Mouse (Mus musculus): ENCODE measurements at regions not wholly inside any gene's neighbourhood (a gene's known extent, or its start where the extent isn't known, plus 50 kb on each side); places are given as distances from the start of the nearest gene placed in this dataset.

DNA sequence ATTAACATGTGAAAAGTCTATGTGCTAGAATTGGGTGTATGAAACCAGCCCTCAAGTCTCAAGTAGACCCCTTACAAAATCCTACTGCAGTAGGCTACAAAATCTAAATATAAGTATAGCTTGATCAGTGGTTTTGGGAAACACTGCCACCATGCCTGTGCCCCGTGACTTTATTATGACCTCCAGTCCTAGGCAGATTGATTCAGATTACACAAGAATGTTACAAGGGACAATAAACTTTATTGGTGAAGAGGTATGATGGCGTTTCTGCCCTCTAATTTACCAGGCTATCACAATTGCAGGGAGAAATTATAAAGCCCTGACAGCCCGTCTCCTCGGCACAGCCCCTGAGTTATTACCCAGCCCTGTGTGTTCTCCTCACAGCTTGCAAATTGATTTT, 337.4 kb upstream of the Arglu1 start:
- Histone ChIP-seq H3K4me3 (ENCODE audit: low read depth, low read length) (no peak overlapping the region), H3K27ac (ENCODE audit: low read depth, low read length) (no peak overlapping the region), H3K27me3 (replicated peaks; ENCODE audit: control insufficient read depth, insufficient read depth, low read length) (no peaks in the 10 kb centered on the region), H3K36me3 (ENCODE audit: control insufficient read depth, insufficient read depth, low read length) (no peaks in the 10 kb centered on the region), H3K9ac (ENCODE audit: low read depth, low read length) (no peak overlapping the region), H3K4me2 (no peak overlapping the region), H3K4me1 (replicated peaks; ENCODE audit: control insufficient read depth, insufficient read depth, low read length) (no peaks in the 10 kb centered on the region), H3K9me3 (ENCODE audit: control insufficient read depth, low read length) (no peaks in the 10 kb centered on the region)
- 76% methylated on average over 4 of the region's 4 CpGs for WGBS
- DNase-seq (ENCODE audit: low spot score) (no peak), ATAC-seq (replicated peaks; ENCODE audit: low FRiP score) (no peak)

DNA sequence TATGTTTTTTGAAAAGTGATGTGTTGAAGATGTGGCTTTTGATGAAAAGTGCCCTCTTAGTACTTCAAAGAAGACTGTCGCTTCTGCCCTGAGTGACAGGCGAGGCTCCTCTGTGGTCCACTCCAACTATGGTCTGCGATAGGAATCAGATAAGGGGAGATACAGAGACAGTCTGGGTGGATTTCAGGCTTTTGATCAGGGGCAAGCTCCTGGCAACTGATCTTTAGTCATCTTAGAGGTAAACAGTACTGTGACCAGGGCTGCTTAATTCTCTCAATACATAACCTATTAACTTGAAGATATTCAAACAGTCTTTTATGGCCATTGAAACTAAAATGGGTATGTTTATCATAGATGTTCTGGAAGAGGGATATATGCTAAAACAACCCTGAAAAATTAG, 335.6 kb upstream of the Arglu1 start:
- 41% methylated on average over 3 of the region's 3 CpGs for whole genome bisulfite sequencing
- Histone ChIP-seq H3K9me3 (ENCODE audit: control insufficient read depth, low read length) (no peaks in the 10 kb centered on the region), H3K9ac (ENCODE audit: low read depth, low read length) (no peak overlapping the region), H3K4me3 (ENCODE audit: low read depth, low read length) (no peak overlapping the region), H3K27me3 (replicated peaks; ENCODE audit: control insufficient read depth, insufficient read depth, low read length) (no peaks in the 10 kb centered on the region), H3K27ac (ENCODE audit: low read depth, low read length) (no peak overlapping the region), H3K4me2 (no peak overlapping the region), H3K4me1 (replicated peaks; ENCODE audit: control insufficient read depth, insufficient read depth, low read length) (no peaks in the 10 kb centered on the region), H3K36me3 (ENCODE audit: control insufficient read depth, insufficient read depth, low read length) (no peaks in the 10 kb centered on the region)
- ATAC-seq (replicated peaks; ENCODE audit: low FRiP score) (no peak), DNase-seq (ENCODE audit: low spot score) (no peak)

DNA sequence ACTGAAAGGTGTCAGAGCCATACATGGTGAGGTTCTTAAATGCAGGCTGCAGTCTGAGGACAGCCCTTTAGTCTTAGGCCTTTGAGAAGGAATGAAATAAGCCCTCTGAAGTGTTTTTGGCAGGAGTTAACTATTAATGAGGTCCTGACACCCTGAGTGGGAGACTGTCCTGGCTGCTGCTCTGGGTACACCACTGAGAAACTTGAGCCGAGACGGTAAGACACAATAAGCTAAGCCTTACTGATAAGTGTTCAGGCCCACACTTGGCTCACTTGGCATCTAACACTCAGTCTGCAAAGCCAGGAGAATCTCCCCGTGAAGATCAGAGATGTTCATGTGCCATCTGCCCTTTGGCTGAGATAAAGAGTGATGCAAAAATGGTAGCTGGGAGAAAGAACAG, 335.1 kb upstream of the Arglu1 start:
- Histone ChIP-seq H3K27ac (ENCODE audit: low read depth, low read length) (no peak overlapping the region), H3K27me3 (replicated peaks; ENCODE audit: control insufficient read depth, insufficient read depth, low read length) (no peaks in the 10 kb centered on the region), H3K9ac (ENCODE audit: low read depth, low read length) (no peak overlapping the region), H3K4me2 (no peak overlapping the region), H3K4me3 (ENCODE audit: low read depth, low read length) (no peak overlapping the region), H3K4me1 (replicated peaks; ENCODE audit: control insufficient read depth, insufficient read depth, low read length) (no peaks in the 10 kb centered on the region), H3K36me3 (ENCODE audit: control insufficient read depth, insufficient read depth, low read length) (no peaks in the 10 kb centered on the region), H3K9me3 (ENCODE audit: control insufficient read depth, low read length) (no peaks in the 10 kb centered on the region)
- ATAC-seq (replicated peaks; ENCODE audit: low FRiP score), result no peak
- DNase-seq (ENCODE audit: low spot score), result no peak
- 50% methylated on average over 3 of the region's 3 CpGs for WGBS

DNA sequence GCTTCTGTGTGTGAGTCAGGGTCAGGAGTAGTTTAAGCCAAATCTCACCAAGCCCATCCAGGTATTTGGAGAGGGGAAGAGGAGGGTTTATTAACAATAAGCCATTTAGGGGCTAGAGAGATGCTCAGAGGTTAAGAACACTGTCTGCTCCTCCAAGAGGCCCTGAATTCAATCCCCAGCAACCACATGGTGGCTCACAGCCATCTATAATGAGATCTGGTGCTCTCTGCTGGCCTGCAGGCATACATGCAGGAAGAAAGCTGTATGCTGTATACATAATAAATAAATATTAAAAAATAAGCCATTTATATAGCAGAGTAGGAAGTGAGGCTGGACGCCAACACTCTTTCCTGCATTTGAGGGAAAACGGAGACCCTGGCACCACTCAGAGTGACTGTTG, 330.4 kb upstream of the Arglu1 start:
- Histone ChIP-seq H3K27ac (ENCODE audit: low read depth, low read length) (no peak overlapping the region), H3K36me3 (ENCODE audit: control insufficient read depth, insufficient read depth, low read length) (no peaks in the 10 kb centered on the region), H3K4me2 (no peak overlapping the region), H3K9ac (ENCODE audit: low read depth, low read length) (no peak overlapping the region), H3K4me1 (replicated peaks; ENCODE audit: control insufficient read depth, insufficient read depth, low read length) (no peaks in the 10 kb centered on the region), H3K27me3 (replicated peaks; ENCODE audit: control insufficient read depth, insufficient read depth, low read length) (no peaks in the 10 kb centered on the region), H3K9me3 (ENCODE audit: control insufficient read depth, low read length) (no peaks in the 10 kb centered on the region), H3K4me3 (ENCODE audit: low read depth, low read length) (no peak overlapping the region)
- DNase-seq (ENCODE audit: low spot score) (no peak), ATAC-seq (replicated peaks; ENCODE audit: low FRiP score) (no peak)
- WGBS, result 66% methylated on average over 2 of the region's 2 CpGs

DNA sequence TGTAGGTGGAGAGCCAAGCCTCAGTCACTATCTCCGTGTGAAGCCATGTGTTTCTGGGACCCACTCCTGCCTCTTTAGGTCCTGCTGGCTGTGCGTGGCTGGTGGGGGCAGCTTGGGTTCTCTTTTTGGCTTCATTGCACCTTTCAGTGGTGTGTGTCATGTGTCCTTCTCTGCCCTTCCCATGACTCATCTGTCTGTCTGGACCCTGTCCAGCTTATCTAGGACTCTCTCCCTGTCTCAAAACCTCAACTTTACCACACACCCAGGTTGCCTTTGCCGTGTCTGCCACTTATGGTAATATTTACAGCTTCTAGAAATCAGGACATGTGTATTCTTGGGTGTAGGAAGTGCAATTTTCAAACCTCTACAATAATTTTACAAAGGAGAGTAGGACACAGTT, 329.9 kb upstream of the Arglu1 start:
- no peak overlapping the region for H3K4me2 ChIP-seq
- H3K9ac ChIP-seq (ENCODE audit: low read depth, low read length), result no peak overlapping the region
- 62% methylated on average over 3 of the region's 3 CpGs for WGBS
- H3K27ac ChIP-seq (ENCODE audit: low read depth, low read length), result no peak overlapping the region
- no peaks in the 10 kb centered on the region for H3K9me3 ChIP-seq (ENCODE audit: control insufficient read depth, low read length)
- no peaks in the 10 kb centered on the region for H3K4me1 ChIP-seq (replicated peaks; ENCODE audit: control insufficient read depth, insufficient read depth, low read length)
- no peak for DNase-seq (ENCODE audit: low spot score)
- ATAC-seq (replicated peaks; ENCODE audit: low FRiP score), result no peak
- H3K36me3 ChIP-seq (ENCODE audit: control insufficient read depth, insufficient read depth, low read length), result no peaks in the 10 kb centered on the region
- H3K27me3 ChIP-seq (replicated peaks; ENCODE audit: control insufficient read depth, insufficient read depth, low read length), result no peaks in the 10 kb centered on the region
- no peak overlapping the region for H3K4me3 ChIP-seq (ENCODE audit: low read depth, low read length)

DNA sequence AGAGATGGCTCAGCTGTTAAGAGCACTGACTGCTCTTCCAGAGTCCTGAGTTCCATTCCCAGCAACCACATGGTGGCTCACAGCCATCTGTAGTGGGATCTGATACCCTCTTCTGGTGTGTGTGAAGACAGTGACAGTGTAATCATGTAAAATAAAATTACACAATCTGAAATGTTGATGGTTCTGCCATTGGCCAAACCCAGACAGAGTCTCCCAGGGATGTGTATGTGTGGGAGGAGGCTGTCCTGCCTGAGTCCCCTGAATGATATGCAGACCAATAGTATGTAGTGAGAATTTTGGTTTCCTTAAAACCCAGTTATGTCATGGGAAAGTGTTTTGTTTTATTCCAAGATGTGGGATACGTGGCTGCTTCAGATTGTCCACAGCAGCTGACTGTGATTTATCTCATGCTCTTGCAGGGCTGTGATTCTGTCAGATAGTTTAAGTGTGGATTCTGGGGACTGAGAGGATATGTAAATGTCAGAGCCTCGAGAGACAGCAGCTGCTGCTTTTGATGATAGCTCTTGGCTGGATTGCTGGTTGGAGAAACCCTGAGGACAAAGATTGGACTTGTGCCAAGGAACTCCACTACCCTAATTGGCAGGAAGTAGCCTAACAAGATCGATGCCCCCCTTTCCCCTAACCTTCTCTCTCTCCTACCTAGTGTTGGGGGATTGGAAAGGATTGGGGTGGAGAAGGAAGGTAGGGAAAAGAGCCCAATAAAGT, 321.6 kb upstream of the Arglu1 start:
- Histone ChIP-seq H3K36me3 (ENCODE audit: control insufficient read depth, insufficient read depth, low read length) (no peaks in the 10 kb centered on the region), H3K4me3 (ENCODE audit: low read depth, low read length) (no peak overlapping the region), H3K4me1 (replicated peaks; ENCODE audit: control insufficient read depth, insufficient read depth, low read length) (no peaks in the 10 kb centered on the region), H3K27me3 (replicated peaks; ENCODE audit: control insufficient read depth, insufficient read depth, low read length) (no peaks in the 10 kb centered on the region), H3K4me2 (no peak overlapping the region), H3K9me3 (ENCODE audit: control insufficient read depth, low read length) (no peaks in the 10 kb centered on the region), H3K27ac (ENCODE audit: low read depth, low read length) (no peak overlapping the region), H3K9ac (ENCODE audit: low read depth, low read length) (no peak overlapping the region)
- DNase-seq (ENCODE audit: low spot score), result no peak
- ATAC-seq (replicated peaks; ENCODE audit: low FRiP score), result no peak
- WGBS, result 37% methylated on average over 3 of the region's 3 CpGs

DNA sequence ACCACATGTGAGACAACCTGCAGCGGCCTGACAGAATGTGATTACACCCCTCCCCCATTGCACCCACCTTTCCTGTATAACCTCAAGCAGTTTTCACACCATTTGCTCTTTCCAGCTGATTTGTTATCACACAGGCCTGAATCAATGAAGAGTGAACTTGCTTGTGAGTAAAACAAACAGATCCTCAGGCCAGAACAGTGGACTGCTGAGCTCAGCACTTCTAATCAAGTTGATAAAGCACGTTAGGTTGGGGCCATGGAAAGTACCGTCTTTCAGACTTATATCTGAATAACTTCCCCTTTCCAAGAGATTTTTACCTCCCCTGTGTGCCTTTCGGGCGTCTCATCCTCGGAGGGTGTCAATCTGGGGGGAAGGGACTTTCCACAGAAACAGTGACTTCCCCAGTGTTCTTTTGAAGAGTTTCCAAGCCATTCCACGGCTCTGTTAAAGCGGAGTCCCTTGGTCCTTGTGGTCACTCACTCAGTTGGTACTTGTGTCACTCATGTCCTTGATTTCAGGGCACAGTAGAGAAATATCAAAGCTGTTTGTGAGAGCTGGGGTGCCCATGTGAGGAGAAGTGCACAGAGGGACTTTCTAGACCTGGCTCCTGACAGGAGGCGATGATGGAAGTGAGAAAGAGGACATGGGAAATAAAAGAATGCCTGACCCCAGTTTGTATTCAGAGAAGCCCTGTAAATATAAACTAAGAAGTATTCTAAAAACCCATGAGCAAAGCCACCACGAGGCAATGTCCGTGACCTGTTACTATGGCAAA, 317.9 kb upstream of the Arglu1 start:
- no peaks in the 10 kb centered on the region for H3K36me3 ChIP-seq (ENCODE audit: control insufficient read depth, insufficient read depth, low read length)
- H3K27ac ChIP-seq (ENCODE audit: low read depth, low read length), result no peak overlapping the region
- H3K4me1 ChIP-seq (replicated peaks; ENCODE audit: control insufficient read depth, insufficient read depth, low read length), result no peaks in the 10 kb centered on the region
- no peak overlapping the region for H3K4me3 ChIP-seq (ENCODE audit: low read depth, low read length)
- no peak overlapping the region for H3K9ac ChIP-seq (ENCODE audit: low read depth, low read length)
- H3K27me3 ChIP-seq (replicated peaks; ENCODE audit: control insufficient read depth, insufficient read depth, low read length), result no peaks in the 10 kb centered on the region
- 56% methylated on average over 11 of the region's 11 CpGs for WGBS
- DNase-seq (ENCODE audit: low spot score) (no peak), ATAC-seq (replicated peaks; ENCODE audit: low FRiP score) (no peak)
- no peak overlapping the region for H3K4me2 ChIP-seq
- H3K9me3 ChIP-seq (ENCODE audit: control insufficient read depth, low read length), result no peaks in the 10 kb centered on the region

DNA sequence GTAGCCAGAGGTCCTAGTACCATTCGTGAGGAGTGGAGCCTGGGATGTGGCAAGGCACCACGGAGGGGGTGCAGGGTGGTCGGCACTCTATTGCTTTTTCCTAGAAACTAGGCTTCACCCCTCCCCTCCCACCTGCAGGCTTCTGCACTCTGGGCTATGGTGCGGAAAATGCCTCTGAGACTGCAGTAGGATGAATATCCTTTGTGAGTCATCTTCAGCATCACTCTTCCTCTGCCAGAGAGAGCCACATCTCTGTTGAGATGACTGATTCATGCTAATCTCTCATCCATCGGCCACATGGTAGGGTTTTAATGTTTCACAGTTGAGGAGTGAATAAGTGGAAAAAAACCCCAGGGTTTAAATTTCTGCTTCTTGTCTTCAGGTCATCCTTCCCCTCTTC, 309.6 kb upstream of the Arglu1 start:
- Histone ChIP-seq H3K27ac (ENCODE audit: low read depth, low read length) (no peak overlapping the region), H3K4me2 (no peak overlapping the region), H3K27me3 (replicated peaks; ENCODE audit: control insufficient read depth, insufficient read depth, low read length) (no peaks in the 10 kb centered on the region), H3K4me1 (replicated peaks; ENCODE audit: control insufficient read depth, insufficient read depth, low read length) (no peaks in the 10 kb centered on the region), H3K36me3 (ENCODE audit: control insufficient read depth, insufficient read depth, low read length) (no peaks in the 10 kb centered on the region), H3K9ac (ENCODE audit: low read depth, low read length) (no peak overlapping the region), H3K9me3 (ENCODE audit: control insufficient read depth, low read length) (no peaks in the 10 kb centered on the region), H3K4me3 (ENCODE audit: low read depth, low read length) (no peak overlapping the region)
- DNase-seq (ENCODE audit: low spot score) (no peak), ATAC-seq (replicated peaks; ENCODE audit: low FRiP score) (no peak)
- 78% methylated on average over 5 of the region's 5 CpGs for WGBS

DNA sequence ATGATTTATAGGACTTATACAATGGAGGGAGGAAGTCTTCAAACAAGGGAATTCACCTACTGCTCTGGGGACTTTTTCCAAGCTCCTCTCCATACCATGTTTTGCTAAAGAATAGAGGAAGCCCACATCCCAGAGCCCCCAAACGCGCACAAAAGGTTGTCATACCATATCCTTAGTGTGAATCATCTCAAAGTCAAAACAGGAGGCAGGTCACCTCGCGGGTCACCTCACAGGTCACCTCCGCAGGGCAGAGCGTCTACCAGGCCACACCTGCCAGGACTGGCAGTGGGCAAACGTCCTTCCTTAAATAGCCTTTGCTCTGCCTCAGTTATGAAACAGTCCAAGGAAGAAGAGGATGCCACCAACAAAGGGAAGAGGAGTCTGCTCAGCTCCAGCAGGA, 307.3 kb upstream of the Arglu1 start:
- Histone ChIP-seq H3K4me2 (no peak overlapping the region), H3K4me3 (ENCODE audit: low read depth, low read length) (no peak overlapping the region), H3K27me3 (replicated peaks; ENCODE audit: control insufficient read depth, insufficient read depth, low read length) (0 out of 2 replicates have a peak, but pooled peaks cover 2% of the 10 kb centered on the region), H3K27ac (ENCODE audit: low read depth, low read length) (no peak overlapping the region), H3K36me3 (ENCODE audit: control insufficient read depth, insufficient read depth, low read length) (no peaks in the 10 kb centered on the region), H3K4me1 (replicated peaks; ENCODE audit: control insufficient read depth, insufficient read depth, low read length) (no peaks in the 10 kb centered on the region), H3K9me3 (ENCODE audit: control insufficient read depth, low read length) (no peaks in the 10 kb centered on the region), H3K9ac (ENCODE audit: low read depth, low read length) (no peak overlapping the region)
- ATAC-seq (replicated peaks; ENCODE audit: low FRiP score), result no peak
- WGBS, result 63% methylated on average over 7 of the region's 7 CpGs
- DNase-seq (ENCODE audit: low spot score), result no peak

Data from liver, embryonic 11.5 days (tissue).